Mouse (Mus musculus) forebrain, embryonic 14.5 days (tissue): Measurements from ENCODE around the gene Pycr1. TPM values are rescaled to one million over a fixed set of nuclear protein-coding genes. Genes with fewer than 3 reads are reported as not detected.
A peak's percentile ranks its signal among the peaks of the same experiment; 100 is the strongest.

Experiments
- ATAC-seq: fragments of 200-750 bp; cut with Nextera tagmentation; 2 replicates; pipeline ENCODE4 v1.8.0; 2017; ENCODE audit warnings: mild to moderate bottlenecking, moderate library complexity
- DNase-seq: peaks from one replicate; pipeline ENCODE4 v3.0.0-alpha.2; 2015; ENCODE audit warnings: low spot score
- H3K27ac ChIP-seq: fragments of 300-500 bp; sonication (generic); 2 replicates; pipeline ENCODE4 v1.5.1; 2014; ENCODE audit warnings: low read depth, mild to moderate bottlenecking, control low read depth, low read length, moderate library complexity
- H3K27me3 ChIP-seq: fragments of 300-500 bp; sonication (generic); replicated peaks from 2 replicates; pipeline ENCODE4 v1.6.1; 2014; ENCODE audit warnings: low read length, control low read depth, mixed read lengths; ENCODE audit not compliant: control insufficient read depth, insufficient read depth
- H3K36me3 ChIP-seq: fragments of 300-500 bp; sonication (generic); 2 replicates; pipeline ENCODE4 v1.6.1; 2014; ENCODE audit warnings: low read length, control low read depth; ENCODE audit not compliant: control insufficient read depth, insufficient read depth
- H3K4me1 ChIP-seq: fragments of 300-500 bp; sonication (generic); 2 replicates; pipeline ENCODE4 v1.6.1; 2014; ENCODE audit warnings: antibody characterized with exemption, low read length, control low read depth; ENCODE audit not compliant: control insufficient read depth, insufficient read depth
- H3K4me2 ChIP-seq: fragments of 300-500 bp; sonication (generic); 2 replicates; pipeline ENCODE4 v1.6.1; 2014; ENCODE audit warnings: mild to moderate bottlenecking, control low read depth, low read length
- H3K4me3 ChIP-seq: fragments of 300-500 bp; sonication (generic); 2 replicates; pipeline ENCODE4 v1.5.1; 2014; ENCODE audit warnings: low read depth, low read length, control low read depth
- H3K9ac ChIP-seq: fragments of 300-500 bp; sonication (generic); 2 replicates; pipeline ENCODE4 v1.6.1; 2014; ENCODE audit warnings: mild to moderate bottlenecking, low read length, control low read depth, moderate library complexity
- H3K9me3 ChIP-seq: fragments of 300-500 bp; sonication (generic); replicated peaks from 2 replicates; pipeline ENCODE4 v1.6.1; 2016; ENCODE audit warnings: low read length, control low read depth, mixed read lengths; ENCODE audit not compliant: control insufficient read depth
- WGBS: fragments of 180-500 bp; shearing (Covaris S2); extraction: QIAGEN DNeasy Blood & Tissue Kit; methylation state at CpG from one replicate; pipeline ENCODE4 v1.1.7; 2014; 5-methylcytosine and 5-hydroxymethylcytosine counted together
- microRNA-seq: library from miRNA; unstranded; fragments of <30 nt; microRNA quantifications from one replicate; pipeline ENCODE4, GENCODE M21; 2016
- polyA plus RNA-seq: library from polyadenylated mRNA; unstranded; fragments of >200 nt; fragmentation: Nextera tagmentation; extraction: Ambion mirVana; gene quantifications from 2 replicates; pipeline ENCODE4 v1.2.1, GENCODE M21; 2014

Gene Pycr1
- polyA plus RNA-seq, 1 experiment from 2014 or later, result 33.9 TPM

GRCm38 (mm10) chr11:120597240-120598235 lies 46.0 kb downstream of the Pycr1 start:
- H3K4me2 ChIP-seq, result peak overlapping the region; percentile 72
- no peaks in the 10 kb centered on the region for H3K9me3 ChIP-seq
- peaks cover 16% of the 10 kb centered on the region for H3K4me1 ChIP-seq
- peak overlapping the region; percentile 97 for H3K4me3 ChIP-seq
- ATAC-seq, result peak; percentile 65
- peak overlapping the region; percentile 86 for H3K27ac ChIP-seq
- WGBS, result 6% methylated on average over 77 of the region's 99 CpGs
- DNase-seq, result no peak
- peaks cover 58% of the 10 kb centered on the region for H3K36me3 ChIP-seq
- no peaks in the 10 kb centered on the region for H3K27me3 ChIP-seq
- H3K9ac ChIP-seq, result peak overlapping the region; percentile 98

- Histone ChIP-seq H3K36me3 (peaks cover 89% of the 10 kb centered on the region), H3K4me1 (no peaks in the 10 kb centered on the region), H3K27ac (no peak overlapping the region), H3K4me2 (no peak overlapping the region), H3K4me3 (no peak overlapping the region), H3K27me3 (no peaks in the 10 kb centered on the region), H3K9ac (no peak overlapping the region), H3K9me3 (no peaks in the 10 kb centered on the region)
- ATAC-seq, result no peak
- DNase-seq, result no peak
- 97% methylated on average over 6 of the region's 6 CpGs for WGBS
Measured at GRCm38 (mm10) chr11:120588531-120588930, 55.0 kb downstream of the Pycr1 start.

Small RNA genes lying within 50 kb of the gene (microRNA-seq; reads per million reads assigned to microRNA genes)
- 1.2 reads per million for gene Mir6936

Other genes starting within 250 kb of the Pycr1 start
- gene Nploc4, start 206.1 kb downstream of the Pycr1 start, polyA plus RNA-seq, result 29.9 and 30.8 TPM in 2 replicates
- not detected in 2 replicates for gene Tspan10, start 201.1 kb downstream of the Pycr1 start, polyA plus RNA-seq
- not detected in 2 replicates for gene Pde6g, start 190.3 kb downstream of the Pycr1 start, polyA plus RNA-seq
- 11.6 and 15.3 TPM in 2 replicates for gene Oxld1, start 185.7 kb downstream of the Pycr1 start, polyA plus RNA-seq
- 18.6 and 18.8 TPM in 2 replicates for gene Ccdc137, start 185.7 kb downstream of the Pycr1 start, polyA plus RNA-seq
- gene Arl16, start 176.2 kb downstream of the Pycr1 start, polyA plus RNA-seq, result 37.4 and 43.9 TPM in 2 replicates
- 143 and 155 TPM in 2 replicates for gene Mrpl12, start 159.2 kb downstream of the Pycr1 start, polyA plus RNA-seq
- gene Slc25a10, start 151.9 kb downstream of the Pycr1 start, polyA plus RNA-seq, result 29.7 and 31.6 TPM in 2 replicates
- 0.14 TPM in 1 of 2 replicates, not detected in the other for gene Gcgr, start 113.1 kb downstream of the Pycr1 start, polyA plus RNA-seq
- 291 and 313 TPM in 2 replicates for gene Mcrip1, start 94.0 kb downstream of the Pycr1 start, polyA plus RNA-seq
- gene Ppp1r27, start 92.6 kb downstream of the Pycr1 start, polyA plus RNA-seq, result not detected in 2 replicates
- gene P4hb, start 70.5 kb downstream of the Pycr1 start, polyA plus RNA-seq, result 325 and 332 TPM in 2 replicates
- gene Arhgdia, start 62.1 kb downstream of the Pycr1 start, polyA plus RNA-seq, result 449 and 481 TPM in 2 replicates
- 318 and 352 TPM in 2 replicates for gene Alyref, start 45.4 kb downstream of the Pycr1 start, polyA plus RNA-seq
- gene Anapc11, start 45.3 kb downstream of the Pycr1 start, polyA plus RNA-seq, result 237 and 281 TPM in 2 replicates
- gene Npb, start 35.3 kb downstream of the Pycr1 start, polyA plus RNA-seq, result 0.46 and 0.98 TPM in 2 replicates
- gene Pcyt2, start 25.8 kb downstream of the Pycr1 start, polyA plus RNA-seq, result 113 and 134 TPM in 2 replicates
- 30.4 and 40.8 TPM in 2 replicates for gene Sirt7, start 18.5 kb downstream of the Pycr1 start, polyA plus RNA-seq
- 20.0 and 23.6 TPM in 2 replicates for gene Mafg, start 10.2 kb downstream of the Pycr1 start, polyA plus RNA-seq
- 0.38 and 0.48 TPM in 2 replicates for gene Myadml2, start 4.4 kb upstream of the Pycr1 start, polyA plus RNA-seq
- gene Notum, start 17.4 kb upstream of the Pycr1 start, polyA plus RNA-seq, result 0.36 and 0.61 TPM in 2 replicates
- 129 TPM in 2 replicates for gene Aspscr1, start 29.2 kb upstream of the Pycr1 start, polyA plus RNA-seq
- gene Cenpx, start 70.0 kb upstream of the Pycr1 start, polyA plus RNA-seq, result 108 and 140 TPM in 2 replicates
- gene Lrrc45, start 70.2 kb upstream of the Pycr1 start, polyA plus RNA-seq, result 39.0 and 59.5 TPM in 2 replicates
- gene Rac3, start 77.7 kb upstream of the Pycr1 start, polyA plus RNA-seq, result 110 and 119 TPM in 2 replicates
- gene Dcxr, start 83.5 kb upstream of the Pycr1 start, polyA plus RNA-seq, result 11.2 and 13.7 TPM in 2 replicates
- gene Cbr2, start 88.3 kb upstream of the Pycr1 start, polyA plus RNA-seq, result 0.98 and 1.1 TPM in 2 replicates
- gene Hmga1b, start 119.0 kb upstream of the Pycr1 start, polyA plus RNA-seq, result 3.8 and 3.9 TPM in 2 replicates
- gene Rfng, start 140.4 kb upstream of the Pycr1 start, polyA plus RNA-seq, result 39.4 and 64.8 TPM in 2 replicates
- gene Gps1, start 140.5 kb upstream of the Pycr1 start, polyA plus RNA-seq, result 348 and 350 TPM in 2 replicates
- 53.5 and 58.6 TPM in 2 replicates for gene Dus1l, start 152.6 kb upstream of the Pycr1 start, polyA plus RNA-seq
- gene Fasn, start 180.8 kb upstream of the Pycr1 start, polyA plus RNA-seq, result 84.2 and 102 TPM in 2 replicates